Mouse (Mus musculus): ENCODE measurements around the gene Supt6.

DNA sequence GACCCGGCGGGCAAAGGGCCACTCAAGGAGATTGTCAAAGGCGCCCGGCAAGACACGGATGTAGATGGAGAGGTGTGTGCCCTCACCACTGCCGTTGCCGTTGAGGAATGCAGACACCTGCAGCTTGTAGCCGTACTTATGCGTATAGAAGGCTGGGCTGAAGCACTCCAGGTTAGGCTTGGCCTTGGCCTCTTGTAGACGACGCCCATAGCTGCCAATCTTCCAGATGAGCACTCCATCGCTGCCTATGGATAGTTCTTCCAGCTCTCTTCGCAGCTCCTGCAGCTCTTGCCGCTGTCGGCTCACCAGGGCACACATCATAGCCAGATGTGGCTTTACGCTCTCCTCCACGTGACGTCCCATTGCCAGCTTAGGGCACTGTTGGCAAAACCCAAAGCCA is 85.6 kb downstream of the Supt6 start:
- TF ChIP-seq POLR2A (IDR thresholded peaks at IDR 0.05; ENCODE audit: low read depth, low read length) (no peak), CTCF (IDR thresholded peaks at IDR 0.05; ENCODE audit: extremely low read depth, insufficient read length, insufficient replicate concordance, low read depth, low read length) (no peak)

Data from small intestine, adult 2 months (tissue).